Mouse (Mus musculus) heart, postnatal 0 days (tissue): ENCODE data around the gene Defb47.

ENCODE experiments used
- CTCF ChIP-seq: IDR thresholded peaks from 2 replicates; pipeline ENCODE4 v1.5.1; 2016; ENCODE audit warnings: antibody characterized with exemption, control low read depth, low read depth
- EP300 ChIP-seq: IDR thresholded peaks from 2 replicates; pipeline ENCODE4 v1.6.1; 2016; ENCODE audit warnings: antibody characterized with exemption, low read depth

- TF ChIP-seq CTCF: no peak
- no peak for TF ChIP-seq EP300
Observed at GRCm38 (mm10) chr14:62965811-62966520, 31.9 kb upstream of the Defb47 start.
